Mouse (Mus musculus): ENCODE results near the gene Nppb. TPM values are rescaled to one million over a fixed set of nuclear protein-coding genes. Genes with fewer than 3 reads are reported as not detected.

The Nppb gene
- polyA plus RNA-seq, 1 experiment, result not detected

GRCm38 (mm10) chr4:148035440-148035839 lies 49.9 kb downstream of the Nppb start:
- peaks cover 1% of the 10 kb centered on the region; the same call in 1 of the 2 replicates for H3K4me1 ChIP-seq (ENCODE audit: control insufficient read depth, insufficient read depth, low read length)
- no peak overlapping the region for H3K27ac ChIP-seq (ENCODE audit: control insufficient read depth, insufficient read depth, low read depth, low read length, poor library complexity)
- 78% methylated on average over 3 of the region's 3 CpGs for WGBS
- TF ChIP-seq CTCF (IDR thresholded peaks at IDR 0.05; ENCODE audit: control insufficient read depth, insufficient read depth, low read length) (no peak), POLR2A (IDR thresholded peaks at IDR 0.05; ENCODE audit: borderline replicate concordance, control insufficient read depth, low read depth, low read length) (no peak)
- no peak overlapping the region for H3K4me3 ChIP-seq (replicated peaks; ENCODE audit: control insufficient read depth, low read depth, low read length)

Other genes starting within 250 kb of the Nppb start
- 6.1 and 13.8 TPM in 2 replicates for gene Zfp984, start 176.0 kb upstream of the Nppb start, polyA plus RNA-seq (2011; ENCODE audit: insufficient read depth, insufficient read length, low replicate concordance, missing spikeins)
- 2.0 and 4.5 TPM in 2 replicates for gene Zfp933, start 137.4 kb upstream of the Nppb start, polyA plus RNA-seq (2011; ENCODE audit: insufficient read depth, insufficient read length, low replicate concordance, missing spikeins)
- 88.5 and 129 TPM in 2 replicates for gene Miip, start 117.0 kb upstream of the Nppb start, polyA plus RNA-seq (2011; ENCODE audit: insufficient read depth, insufficient read length, low replicate concordance, missing spikeins)
- 2.1 and 3.3 TPM in 2 replicates for gene Fv1, start 116.8 kb upstream of the Nppb start, polyA plus RNA-seq (2011; ENCODE audit: insufficient read depth, insufficient read length, low replicate concordance, missing spikeins)
- gene Mfn2, start 81.1 kb upstream of the Nppb start, polyA plus RNA-seq (2011; ENCODE audit: insufficient read depth, insufficient read length, low replicate concordance, missing spikeins), result 12.1 and 23.5 TPM in 2 replicates
- gene Plod1, start 49.0 kb upstream of the Nppb start, polyA plus RNA-seq (2011; ENCODE audit: insufficient read depth, insufficient read length, low replicate concordance, missing spikeins), result 5.6 and 10.2 TPM in 2 replicates
- gene 2510039O18Rik, start 44.9 kb upstream of the Nppb start, polyA plus RNA-seq (2011; ENCODE audit: insufficient read depth, insufficient read length, low replicate concordance, missing spikeins), result 12.4 and 19.6 TPM in 2 replicates
- gene Nppa, start 14.9 kb downstream of the Nppb start, polyA plus RNA-seq (2011; ENCODE audit: insufficient read depth, insufficient read length, low replicate concordance, missing spikeins), result not detected in 2 replicates
- 3.4 and 6.8 TPM in 2 replicates for gene Clcn6, start 53.0 kb downstream of the Nppb start, polyA plus RNA-seq (2011; ENCODE audit: insufficient read depth, insufficient read length, low replicate concordance, missing spikeins)
- gene Mthfr, start 53.3 kb downstream of the Nppb start, polyA plus RNA-seq (2011; ENCODE audit: insufficient read depth, insufficient read length, low replicate concordance, missing spikeins), result 5.2 and 9.6 TPM in 2 replicates
- 10.0 and 20.9 TPM in 2 replicates for gene Agtrap, start 102.2 kb downstream of the Nppb start, polyA plus RNA-seq (2011; ENCODE audit: insufficient read depth, insufficient read length, low replicate concordance, missing spikeins)
- gene Mad2l2, start 144.6 kb downstream of the Nppb start, polyA plus RNA-seq (2011; ENCODE audit: insufficient read depth, insufficient read length, low replicate concordance, missing spikeins), result 7.4 and 13.9 TPM in 2 replicates
- 1.7 and 5.6 TPM in 2 replicates for gene Draxin, start 144.9 kb downstream of the Nppb start, polyA plus RNA-seq (2011; ENCODE audit: insufficient read depth, insufficient read length, low replicate concordance, missing spikeins)
- gene Fbxo6, start 166.4 kb downstream of the Nppb start, polyA plus RNA-seq (2011; ENCODE audit: insufficient read depth, insufficient read length, low replicate concordance, missing spikeins), result 3.4 and 11.2 TPM in 2 replicates
- gene Fbxo44, start 174.7 kb downstream of the Nppb start, polyA plus RNA-seq (2011; ENCODE audit: insufficient read depth, insufficient read length, low replicate concordance, missing spikeins), result 1.7 TPM in 1 of 2 replicates, not detected in the other
- gene Fbxo2, start 174.8 kb downstream of the Nppb start, polyA plus RNA-seq (2011; ENCODE audit: insufficient read depth, insufficient read length, low replicate concordance, missing spikeins), result not detected in 2 replicates